Mouse (Mus musculus) subcutaneous adipose tissue, adult 2 months (tissue): Measurements from ENCODE around the gene Eed. TPM values are rescaled to one million over a fixed set of nuclear protein-coding genes. Genes with fewer than 3 reads are reported as not detected.

Source experiments
- polyA plus RNA-seq: library from polyadenylated mRNA; depleted of rRNA; stranded (reverse); fragments of >200 nt; gene quantifications from 2 replicates; pipeline ENCODE4 v1.2.3, GENCODE M21; 2012; ENCODE audit warnings: low replicate concordance; rRNA removed

Gene Eed
- polyA plus RNA-seq, result 10.6 and 16.5 TPM in 2 replicates

DNA sequence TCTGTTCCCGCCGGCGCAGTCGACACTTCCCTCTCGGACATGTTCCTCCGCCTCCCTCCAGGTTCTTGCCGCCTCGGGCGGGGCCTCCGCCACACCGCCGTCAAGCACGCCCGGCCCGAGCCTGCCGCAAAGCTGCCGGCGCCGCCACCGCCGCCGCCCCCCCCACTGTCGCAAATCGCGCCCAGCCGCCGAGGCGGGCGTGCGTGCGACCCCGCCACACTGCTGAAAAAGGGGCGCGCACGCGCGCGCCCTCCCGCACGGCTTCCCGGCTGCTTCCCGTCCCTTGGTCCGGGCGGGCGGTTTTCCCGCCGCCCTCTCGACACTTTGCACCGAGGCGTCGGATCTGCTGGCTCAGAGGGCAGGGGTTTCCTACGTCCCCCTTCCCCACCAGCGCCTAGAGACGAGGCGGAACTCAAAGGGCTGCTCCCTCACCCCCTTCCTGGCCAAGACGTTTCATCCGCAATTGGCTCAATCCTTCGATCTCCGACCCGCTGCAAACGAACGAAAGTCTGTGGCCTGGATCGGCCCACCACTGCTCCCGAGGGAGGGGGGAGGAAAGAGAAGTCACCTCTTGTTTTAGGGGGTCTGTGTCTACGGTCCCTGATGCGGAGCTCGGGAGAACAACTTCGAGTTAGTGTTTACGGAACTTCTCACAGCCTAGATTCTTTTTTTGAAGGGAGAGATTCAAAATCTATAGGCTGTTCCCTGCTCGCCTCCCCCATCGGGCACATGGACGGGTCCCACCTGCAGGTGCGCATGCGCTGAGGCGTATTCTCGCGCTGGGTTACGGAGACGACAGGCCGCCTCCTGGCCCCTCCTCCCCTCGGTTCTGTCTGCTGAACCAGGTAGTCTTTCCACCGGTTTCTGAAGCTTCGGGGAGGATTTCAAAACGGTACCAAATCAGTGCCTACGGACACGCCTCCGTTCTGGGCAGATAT is at the start of gene Eed:
Gene Eed (minus strand): TSS at position 499 of the 938 bp plus-strand sequence.

DNA sequence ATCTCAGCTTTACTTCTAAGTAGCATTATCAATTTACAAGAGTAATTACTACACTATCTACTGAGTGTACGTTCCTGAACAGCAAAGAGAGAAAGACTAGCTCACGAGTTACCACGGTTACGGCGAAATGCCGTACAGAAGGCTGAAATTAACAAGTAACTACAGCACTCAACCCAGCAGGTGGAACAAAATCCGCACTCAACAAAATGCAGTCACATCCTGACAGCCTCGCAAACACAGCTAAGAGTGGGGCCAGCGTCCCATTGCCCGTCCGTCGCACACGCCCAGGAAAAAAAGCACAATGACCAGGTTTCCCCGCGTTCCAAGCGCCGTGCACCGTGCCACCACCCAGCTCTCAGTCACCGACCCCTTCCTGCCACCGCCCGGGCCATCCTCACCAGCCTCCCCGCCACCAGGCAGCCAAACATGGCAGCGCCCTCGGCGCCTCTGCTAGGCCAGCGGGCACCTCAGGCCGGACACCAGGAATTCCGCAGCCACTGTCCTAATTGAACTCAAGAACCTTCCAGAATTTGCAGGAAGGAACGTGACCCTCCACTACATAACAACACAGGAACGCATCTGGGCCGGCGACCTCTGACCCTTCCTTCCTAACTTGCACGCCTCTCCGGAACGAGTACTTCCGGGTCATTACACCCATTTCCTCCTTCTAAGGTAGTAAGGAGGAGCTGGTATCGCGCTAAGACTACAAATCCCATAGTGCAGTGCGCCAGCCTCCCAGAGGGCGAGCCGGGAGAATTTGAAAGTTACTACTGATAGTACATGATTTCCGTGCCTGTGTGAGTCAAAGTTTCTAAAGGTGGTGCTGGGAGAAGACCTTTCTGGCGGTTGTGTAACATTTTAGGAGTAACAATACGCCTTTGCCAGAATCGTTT is 40.0 kb downstream of the Eed start, which contains the start of gene Hikeshi:
Gene Hikeshi (minus strand): TSS at position 634 of the 893 bp plus-strand sequence.

Other genes starting within 250 kb of the Eed start
- gene Ccdc81, start 77.4 kb downstream of the Eed start, polyA plus RNA-seq, result 0.49 TPM in 1 of 2 replicates, not detected in the other
- gene Hikeshi, start 39.8 kb downstream of the Eed start, polyA plus RNA-seq, result 59.1 and 64.3 TPM in 2 replicates
- gene Picalm, start 149.2 kb upstream of the Eed start, polyA plus RNA-seq, result 88.0 and 88.1 TPM in 2 replicates